Mouse (Mus musculus) gastrocnemius, postnatal 14 days (tissue): ENCODE data around the gene Rps6. TPM values are rescaled to one million over a fixed set of nuclear protein-coding genes. Genes with fewer than 3 reads are reported as not detected.
A peak's percentile ranks its signal among the peaks of the same experiment; 100 is the strongest.

Experiments used
- DNase-seq: peaks from one replicate; pipeline ENCODE4 v3.0.0; 2021; ENCODE audit warnings: mixed read lengths
- intact Hi-C: fragments of 180-260 bp; cut with DNase I; formaldehyde crosslinking; loops from one replicate; pipeline ENCODE4 v1.15.1; 2025; ENCODE audit warnings: low total_unique reads
- long read RNA-seq, 2 experiments: library from polyadenylated mRNA; stranded (forward); transcript quantifications; one replicate each; pipeline ENCODE4 v2.0.0; 2021
- total RNA-seq, 2 experiments: library from RNA; stranded (reverse); gene quantifications; 2 replicates each; pipeline ENCODE4 v1.2.3; 2021

Gene Rps6
- 100 to 1,000 TPM; 466 to 522 TPM for total RNA-seq
- long read RNA-seq, experiment 1, transcript Rps6-201 (5 exons, 878 nt) = major isoform, 144 of 154 reads
- long read RNA-seq, experiment 1, transcript Rps6-204 (4 exons, 1,128 nt) = minor isoform, 5 of 154 reads
- long read RNA-seq, experiment 1, partial matches to known transcripts = 2 of 154 reads
- long read RNA-seq, experiment 1, other reads (novel, unspliced or antisense) = 3 of 154 reads
- long read RNA-seq, experiment 2, transcript Rps6-201 (5 exons, 878 nt) = major isoform, 162 of 166 reads
- long read RNA-seq, experiment 2, partial matches to known transcripts = 0 of 166 reads
- long read RNA-seq, experiment 2, other reads (novel, unspliced or antisense) = 3 of 166 reads

DNA sequence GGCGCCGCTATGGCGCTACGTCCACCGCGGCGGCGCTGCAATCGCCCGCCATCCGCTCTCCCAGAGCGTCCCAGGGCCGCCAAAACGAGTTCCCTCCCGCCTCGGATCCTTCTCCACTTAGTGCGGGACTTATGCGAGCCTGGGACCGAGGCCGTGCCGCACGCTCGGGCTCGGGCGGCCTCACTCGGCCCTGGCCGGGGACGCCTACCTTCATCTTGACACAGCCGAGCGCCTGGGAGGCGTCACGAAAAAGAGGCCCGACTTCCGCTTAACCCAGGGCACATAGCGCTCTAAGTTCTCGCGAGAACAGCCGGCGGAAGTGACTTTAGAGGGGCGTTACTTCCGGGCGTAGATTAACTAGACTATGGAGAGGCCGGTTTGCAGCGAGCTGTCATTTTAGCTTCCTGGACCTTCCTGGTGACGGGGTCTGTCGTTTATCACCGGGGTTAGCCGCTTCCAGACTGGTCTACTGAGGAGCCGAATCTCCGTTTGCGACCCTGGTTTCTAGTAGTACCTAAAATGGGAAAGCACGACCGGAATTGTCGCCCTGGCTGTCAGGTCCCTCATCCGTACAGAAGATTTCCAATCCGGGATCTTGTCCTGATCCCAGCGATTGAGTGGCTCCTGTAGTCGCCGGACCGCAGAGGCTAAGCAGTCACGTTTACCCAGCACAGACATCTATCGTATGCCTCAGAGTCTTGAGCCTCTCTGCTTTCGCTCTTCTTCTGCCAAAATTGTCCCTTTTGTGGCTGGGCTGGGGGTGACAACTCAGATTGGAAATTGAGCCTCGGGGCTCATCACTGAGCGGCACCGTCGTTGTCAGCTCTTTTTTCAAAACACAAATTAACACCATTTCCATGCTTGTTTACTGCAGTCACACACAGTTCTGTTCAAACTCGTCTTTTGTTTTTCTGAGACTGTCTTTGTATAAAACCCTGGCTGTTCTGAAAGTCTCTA is at the start of gene Rps6:
TSS of gene Rps6 (minus strand) at position 300 of the 957 bp plus-strand sequence.
- intact Hi-C loops = no loop called here
- DNase-seq = peak; percentile 95

DNA sequence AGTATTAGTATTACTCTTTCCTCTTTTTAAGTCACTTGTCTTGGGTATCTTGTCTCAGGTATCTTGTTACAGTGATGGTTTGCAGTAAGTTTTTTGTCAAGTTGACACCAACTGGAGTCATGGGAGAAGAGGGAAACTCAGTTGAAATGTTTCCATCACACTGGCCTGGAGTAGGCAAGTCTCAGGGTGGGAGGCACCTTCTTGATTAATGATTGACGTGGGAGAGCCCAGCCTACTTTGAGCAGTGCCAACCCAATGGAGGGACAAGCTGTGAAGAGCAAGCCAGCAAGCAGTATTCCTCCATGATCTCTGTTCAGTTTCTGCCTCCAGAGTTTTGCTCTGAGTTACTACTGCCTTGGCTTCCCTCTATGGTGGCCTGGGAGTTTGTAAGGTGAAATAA is 48.7 kb upstream of the Rps6 start:
- no peak for DNase-seq
- intact Hi-C loops = no loop called here

DNA sequence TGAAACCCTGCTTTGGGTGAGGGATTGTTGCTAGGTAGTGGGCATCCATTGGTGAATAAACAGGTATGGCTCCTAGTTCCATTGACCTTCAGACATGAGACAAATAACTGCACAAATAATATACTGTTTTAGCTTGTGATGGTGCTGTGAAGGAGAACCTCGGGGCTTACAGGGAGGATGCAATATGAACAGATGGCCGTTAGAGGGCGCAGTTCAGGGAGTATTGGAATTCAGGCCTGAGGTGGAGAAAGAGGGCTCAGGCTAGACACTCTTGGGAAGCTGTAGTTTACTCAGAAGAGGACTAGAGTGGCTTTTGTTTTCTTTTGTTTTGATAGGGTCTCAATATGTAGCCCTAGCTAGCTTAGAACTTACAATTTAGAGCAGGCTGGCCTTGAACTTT is 47.8 kb upstream of the Rps6 start:
- intact Hi-C loops = no loop called here
- DNase-seq = no peak

DNA sequence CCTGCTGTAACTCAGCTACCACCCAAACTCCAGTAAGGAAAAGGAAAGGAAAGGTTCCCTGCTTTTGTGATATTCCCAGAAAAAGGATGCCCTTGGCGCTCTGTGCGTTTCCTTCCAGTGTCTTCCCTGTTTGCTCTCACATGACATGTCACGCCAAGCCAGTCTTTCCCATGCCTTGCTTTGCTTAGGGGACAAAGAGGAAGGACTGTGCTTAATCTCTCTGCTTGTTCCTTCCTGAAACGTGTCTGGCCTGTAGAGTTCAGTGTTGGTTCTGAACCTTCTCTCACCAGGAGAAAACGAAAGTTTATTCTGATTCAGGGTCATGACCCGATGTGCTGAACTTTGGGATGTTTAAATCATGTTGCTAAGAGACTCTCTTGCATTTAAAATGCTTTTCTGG is 45.1 kb upstream of the Rps6 start:
- no peak for DNase-seq

DNA sequence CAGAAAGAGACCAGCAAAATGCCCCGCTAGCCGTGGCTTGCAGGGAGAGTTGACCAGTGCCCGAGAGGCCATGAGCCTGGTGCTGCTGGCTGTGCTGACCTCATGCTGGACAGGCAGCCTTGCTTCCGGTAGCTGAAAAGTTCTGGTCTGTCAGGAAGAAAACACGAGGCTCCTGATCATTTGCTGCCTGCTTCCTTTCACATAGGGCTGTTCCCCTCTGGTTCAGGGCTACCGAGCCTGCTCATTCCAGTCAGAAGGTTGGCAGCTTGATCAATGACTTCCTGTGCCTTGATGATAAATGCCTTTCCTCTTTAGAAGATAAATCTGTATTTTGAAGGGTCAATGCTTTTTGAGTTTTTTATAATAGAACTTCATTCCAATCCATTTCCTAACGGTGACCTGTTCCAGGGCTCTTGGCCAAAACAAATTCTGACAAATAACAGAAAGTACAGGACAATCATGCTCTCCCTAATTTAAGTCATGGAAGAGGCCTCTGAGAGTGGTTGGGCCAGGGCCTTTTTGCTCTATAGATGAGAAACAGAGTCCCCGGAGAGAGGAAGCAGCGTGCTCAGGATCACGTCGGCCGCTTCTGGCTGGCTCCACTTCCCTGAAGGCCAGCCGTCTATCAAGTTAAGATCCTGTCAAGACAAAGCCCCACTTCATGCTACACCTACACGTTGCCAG is 41.7 kb upstream of the Rps6 start:
- no peak for DNase-seq
- intact Hi-C loops = no loop called here

More for the DNA sequence above, 45.1 kb upstream of the Rps6 start:
- intact Hi-C loops = no loop called here

DNA sequence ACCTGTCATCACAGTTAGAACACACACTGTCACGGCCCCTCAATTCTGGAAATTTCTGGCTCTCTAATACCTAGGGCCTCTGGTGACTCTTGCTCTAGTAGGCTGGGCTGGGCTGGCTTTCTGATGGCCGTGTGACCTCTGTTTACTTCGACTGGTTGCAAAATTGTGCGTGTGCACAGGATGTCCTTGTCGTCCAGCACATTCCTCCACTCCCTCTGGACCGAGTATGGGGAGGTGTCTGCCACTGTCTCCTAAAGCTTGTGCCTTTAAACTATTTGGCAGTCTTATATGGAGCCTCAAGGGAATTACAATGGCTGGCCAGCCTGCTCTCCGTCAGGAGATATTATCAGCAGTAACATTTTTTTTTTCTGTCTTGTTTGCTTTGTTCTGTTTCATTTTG is 40.2 kb upstream of the Rps6 start:
- intact Hi-C loops = no loop called here

DNA sequence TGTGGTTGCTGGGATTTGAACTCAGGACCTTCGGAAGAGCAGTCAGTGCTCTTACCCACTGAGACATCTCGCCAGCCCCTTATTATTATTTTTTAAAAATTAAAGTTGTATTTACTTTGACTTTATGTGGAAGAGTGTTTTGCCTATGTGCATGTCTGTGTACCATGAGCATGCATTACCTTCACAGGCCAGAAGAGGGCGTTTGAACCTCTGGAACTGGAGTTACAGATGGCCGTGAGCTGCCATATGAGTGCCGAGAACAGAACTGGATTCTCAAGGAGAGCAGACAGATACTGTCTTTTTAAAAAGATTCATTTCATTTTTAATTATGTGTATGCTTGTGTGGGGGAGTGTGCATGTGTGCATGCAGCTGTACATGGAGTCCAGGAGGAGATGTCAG is 30.7 kb upstream of the Rps6 start:
- no peak for DNase-seq
- intact Hi-C loops = no loop called here

More for the DNA sequence above, 40.2 kb upstream of the Rps6 start:
- DNase-seq = no peak

DNA sequence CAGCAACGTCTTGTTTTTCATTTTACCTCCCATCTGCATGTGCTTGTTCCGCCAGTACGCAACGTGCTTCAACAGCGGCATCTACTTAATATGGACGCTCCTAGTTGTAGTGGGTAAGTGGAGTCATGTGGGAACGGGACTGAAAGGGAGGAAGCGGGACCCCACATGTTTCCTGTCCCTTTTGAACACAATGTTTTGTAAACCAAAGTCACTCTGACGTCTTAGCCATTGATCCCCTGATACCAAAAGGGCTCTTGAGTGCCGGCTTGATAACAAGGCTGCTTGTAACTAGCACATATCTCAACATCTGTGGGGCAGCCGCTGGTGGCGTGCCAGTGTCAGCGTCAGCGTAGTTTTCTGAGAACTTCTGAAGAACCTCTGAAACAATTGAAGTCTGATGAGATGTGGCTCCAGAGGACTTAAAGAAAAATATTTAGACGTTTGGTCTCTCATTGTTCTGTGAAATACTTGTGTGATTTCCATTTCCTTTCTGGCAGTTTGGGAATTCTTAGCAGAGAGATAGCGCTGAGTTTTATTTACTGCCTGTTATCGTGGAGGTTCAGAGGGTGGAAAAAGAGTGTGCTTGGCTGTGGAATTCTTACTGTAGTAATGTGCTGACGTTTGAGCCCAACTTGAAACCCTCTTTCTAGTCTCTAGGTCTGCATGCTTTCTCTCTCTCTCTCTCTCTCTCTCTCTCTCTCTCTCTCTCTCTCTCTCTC is 29.1 kb upstream of the Rps6 start:
- intact Hi-C loops = no loop called here
- no peak for DNase-seq

DNA sequence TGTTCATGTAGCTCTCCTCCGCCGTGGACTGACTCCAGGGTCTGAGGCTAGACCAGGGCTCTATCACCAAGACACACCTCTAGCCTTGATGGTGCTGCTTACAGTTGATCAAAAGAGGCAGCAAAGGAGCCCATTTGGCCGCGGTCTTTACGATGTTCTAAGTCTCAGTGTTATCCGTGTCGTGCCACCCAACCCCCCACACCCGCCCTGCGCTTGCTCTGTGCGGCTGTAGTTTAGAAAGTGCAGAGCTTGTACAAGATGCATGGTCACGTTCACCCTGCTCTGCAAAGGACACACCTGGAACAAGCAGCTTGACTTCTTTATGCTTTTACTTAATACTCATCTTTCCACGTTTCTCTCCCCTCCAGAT is 28.6 kb upstream of the Rps6 start:
- DNase-seq = no peak
- intact Hi-C loops = no loop called here

DNA sequence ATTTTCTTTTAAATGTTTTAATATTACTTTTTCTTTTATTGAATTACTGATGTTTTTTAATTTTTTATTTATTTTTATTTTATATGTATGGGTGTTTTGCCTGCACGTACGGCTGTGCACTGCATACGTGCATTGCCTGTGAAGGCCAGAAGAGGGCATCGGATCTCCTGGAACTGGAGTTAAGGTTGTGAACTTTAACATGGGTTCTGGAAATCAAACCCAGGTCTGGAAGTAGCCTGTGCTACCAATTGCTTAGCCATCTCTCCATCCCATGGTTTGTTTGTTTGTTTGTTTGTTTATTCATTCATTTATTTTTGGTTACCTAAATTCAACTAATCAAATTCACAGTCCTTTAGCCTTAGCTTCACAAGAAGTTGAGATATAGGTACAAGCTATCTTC is 27.7 kb upstream of the Rps6 start:
- no peak for DNase-seq
- intact Hi-C loops = loop anchor here (5.0 kb wide), 1 partner anchor 37 kb away; no protein-coding TSS in a partner anchor

DNA sequence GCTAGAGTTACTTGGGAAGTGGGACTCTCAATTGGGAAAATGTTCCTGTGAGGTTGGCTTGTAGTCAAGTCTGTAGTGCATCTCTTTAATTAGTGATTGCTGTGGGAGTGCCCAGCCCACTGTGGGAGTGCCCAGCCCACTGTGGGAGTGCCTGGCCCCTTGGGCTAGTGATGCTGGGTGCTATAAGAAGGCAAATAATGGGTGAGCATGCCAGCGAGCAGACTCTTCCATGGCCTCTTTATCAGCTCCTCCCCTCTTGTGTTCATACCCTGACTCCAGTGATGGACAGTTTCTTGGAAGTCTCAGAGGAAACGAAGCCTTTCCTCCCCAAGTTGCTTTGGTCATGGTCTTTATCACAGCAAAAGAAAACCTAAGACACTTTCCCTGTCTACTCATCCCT is 25.2 kb upstream of the Rps6 start:
- no peak for DNase-seq
- intact Hi-C loops = loop anchor here (5.0 kb wide), 1 partner anchor 40 kb away; no protein-coding TSS in a partner anchor

DNA sequence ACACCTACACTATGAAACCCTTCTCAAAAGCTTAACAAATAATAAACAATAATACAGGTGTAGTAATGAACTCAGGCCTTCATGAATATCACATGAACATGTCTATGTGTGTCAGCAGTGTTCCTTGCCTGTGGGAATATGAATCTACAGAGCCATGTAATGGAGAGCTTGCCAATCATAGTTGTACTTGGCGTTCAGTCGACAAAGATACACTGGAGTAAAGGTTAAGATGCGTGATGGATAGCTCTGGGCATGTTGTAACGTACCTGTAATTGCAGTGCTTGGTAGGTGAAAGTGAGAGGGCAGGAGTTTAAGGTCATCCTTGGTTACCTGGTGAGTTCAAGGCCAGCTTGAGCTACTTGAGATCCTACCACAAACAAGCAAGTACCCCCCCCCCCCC is 24.0 kb upstream of the Rps6 start:
- intact Hi-C loops = loop anchor here (5.0 kb wide), 1 partner anchor 41 kb away; no protein-coding TSS in a partner anchor

DNA sequence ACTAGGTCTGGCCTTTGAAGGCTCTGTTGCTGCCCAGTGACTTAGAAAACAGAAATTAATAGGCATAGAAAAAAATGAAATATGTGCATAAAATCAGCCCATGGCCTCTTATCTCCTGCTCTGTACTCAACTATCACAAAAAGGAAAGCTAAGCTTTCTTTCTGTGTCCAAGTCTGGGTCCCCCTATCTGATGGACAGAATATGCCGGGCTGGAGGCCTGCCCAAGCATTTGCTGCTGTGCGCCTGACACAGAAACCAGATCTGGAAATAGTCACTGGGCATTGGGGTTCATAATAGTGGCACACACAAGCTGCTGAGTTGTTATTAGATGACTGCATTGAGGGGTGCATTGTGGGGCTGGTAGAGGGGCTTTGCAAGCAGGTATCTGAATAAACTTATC is 22.3 kb upstream of the Rps6 start:
- intact Hi-C loops = no loop called here
- no peak for DNase-seq

More for the DNA sequence above, 24.0 kb upstream of the Rps6 start:
- no peak for DNase-seq

DNA sequence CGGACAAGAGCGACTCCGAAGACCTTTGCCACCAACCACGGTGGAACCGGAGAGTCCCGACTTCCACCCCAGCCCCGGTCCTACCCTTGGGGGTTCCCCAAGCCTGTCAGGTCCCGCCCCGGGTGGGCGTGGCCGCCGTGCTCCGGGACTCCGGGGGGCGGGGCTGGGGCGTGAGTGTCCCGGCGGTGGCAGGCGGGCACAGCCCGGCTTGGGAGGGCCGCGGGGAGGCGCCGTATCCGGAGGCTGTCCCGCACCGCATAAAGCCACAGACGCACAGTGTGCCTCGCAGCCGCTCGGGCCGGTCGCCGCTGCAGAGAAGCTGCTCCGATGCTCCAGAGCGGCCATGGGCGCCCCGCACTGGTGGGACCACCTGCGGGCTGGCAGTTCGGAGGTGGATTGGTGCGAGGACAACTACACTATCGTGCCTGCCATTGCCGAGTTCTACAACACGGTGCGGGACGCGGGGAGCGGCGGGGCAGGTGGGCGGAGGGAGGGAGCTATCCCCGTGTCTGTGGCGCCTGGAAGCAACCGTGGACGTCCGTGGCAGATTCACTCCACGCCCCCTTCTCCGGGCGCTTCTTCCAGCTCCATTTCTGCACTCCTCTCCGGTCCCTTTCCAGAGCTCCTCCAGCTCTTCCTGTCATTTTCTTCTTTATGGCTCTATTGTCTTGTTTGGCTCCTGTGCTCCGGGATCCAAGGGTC is 17.1 kb upstream of the Rps6 start, which contains the start of gene Acer2:
TSS of gene Acer2 (plus strand) at position 251 of the 702 bp plus-strand sequence.
- intact Hi-C loops = no loop called here
- DNase-seq = peak; percentile 93

DNA sequence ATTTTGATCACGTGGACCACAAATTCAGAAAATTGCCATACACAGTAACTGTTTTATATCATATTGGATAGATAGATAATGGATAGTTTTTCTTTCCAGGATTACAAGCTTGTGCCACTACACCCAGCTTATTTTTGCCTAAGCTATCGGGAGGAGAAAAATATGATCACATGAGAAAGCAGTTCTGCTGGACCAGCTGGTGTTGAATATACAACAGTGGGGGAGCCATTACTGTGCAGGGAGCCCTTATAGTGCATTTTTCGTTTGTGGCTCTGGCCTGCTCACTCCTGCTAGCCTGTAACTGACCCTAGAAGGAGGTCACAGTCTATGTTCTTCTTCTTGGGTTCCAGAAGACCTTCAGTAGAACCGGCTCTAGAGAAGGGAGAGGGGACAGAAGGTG is 15.9 kb upstream of the Rps6 start:
- intact Hi-C loops = no loop called here
- no peak for DNase-seq

DNA sequence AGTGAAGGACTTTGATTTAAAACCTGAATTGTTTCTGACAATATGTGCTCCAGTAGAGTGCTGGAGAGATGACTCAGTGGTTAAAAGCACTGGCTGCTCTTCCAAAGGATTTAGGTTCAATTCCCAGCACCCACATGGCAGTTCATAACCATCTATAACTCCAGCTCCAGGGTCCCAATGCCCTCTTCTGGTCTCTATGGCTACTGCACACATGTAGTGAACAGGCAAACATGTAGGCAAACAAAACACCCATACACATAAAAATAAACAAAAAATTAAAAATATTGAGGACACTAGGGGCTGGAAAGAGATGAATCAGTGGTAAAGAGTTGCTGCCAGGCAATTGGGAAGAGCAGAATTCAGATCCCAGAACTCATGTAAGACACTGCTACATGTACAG is 14.8 kb upstream of the Rps6 start:
- DNase-seq = no peak
- intact Hi-C loops = no loop called here

DNA sequence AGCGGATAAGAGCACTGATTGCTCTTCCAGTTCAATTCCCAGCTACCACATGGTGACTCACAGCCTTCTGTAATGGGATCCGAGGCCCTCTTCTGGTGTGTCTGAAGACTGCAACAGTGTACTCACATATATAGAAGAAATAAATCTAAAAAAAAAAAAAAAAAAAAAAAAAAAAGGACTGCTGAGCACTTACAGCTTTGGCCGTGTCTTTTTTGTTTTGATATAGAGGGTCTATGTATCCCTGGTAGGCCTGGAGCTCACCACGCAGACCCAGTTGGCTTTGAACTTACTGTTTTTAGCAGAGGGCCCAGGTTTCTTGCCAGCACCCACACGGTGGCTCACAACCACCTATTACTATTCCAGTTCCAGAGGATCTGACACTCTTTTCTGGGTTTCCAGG is 6.9 kb upstream of the Rps6 start:
- intact Hi-C loops = no loop called here
- no peak for DNase-seq

DNA sequence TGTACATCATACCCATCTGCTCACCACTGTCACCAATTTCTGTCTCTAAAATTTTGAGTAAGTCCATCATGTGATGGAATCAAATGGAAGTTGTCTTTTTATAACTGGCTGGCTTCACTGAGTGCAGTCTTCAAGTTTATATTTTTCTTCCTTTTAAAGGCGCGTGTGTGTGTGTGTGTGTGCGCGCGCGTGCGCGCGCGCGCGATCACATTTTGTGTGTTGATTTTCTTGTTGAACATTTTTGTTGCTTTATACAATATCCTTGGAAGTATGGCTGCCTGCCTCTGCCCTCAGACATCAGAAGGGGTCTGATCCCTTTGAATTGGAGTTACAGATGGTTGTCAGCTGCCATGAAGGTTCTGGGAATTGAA is 843 bp upstream of the Rps6 start:
- intact Hi-C loops = no loop called here
- DNase-seq = no peak
